Mouse (Mus musculus) gastrocnemius, postnatal 25 days (tissue): ENCODE results near the gene Batf3. TPM values are rescaled to one million over a fixed set of nuclear protein-coding genes. Genes with fewer than 3 reads are reported as not detected.
"Not testable (repeated sequence)": the region's sequence is repeated elsewhere in the genome, so short reads cannot be mapped to it uniquely, and the experiment has no call there.

Source experiments
- DNase-seq: peaks from one replicate; pipeline ENCODE4 v3.0.0; 2022
- total RNA-seq, 2 experiments: library from RNA; stranded (reverse); gene quantifications; 1 replicate in 1 of 2; 2 replicates in 1 of 2; pipeline ENCODE4 v1.2.3; 2021

Batf3 gene
- total RNA-seq, 2 experiments from 2014 or later = 0.43 TPM; not detected in 1

DNA sequence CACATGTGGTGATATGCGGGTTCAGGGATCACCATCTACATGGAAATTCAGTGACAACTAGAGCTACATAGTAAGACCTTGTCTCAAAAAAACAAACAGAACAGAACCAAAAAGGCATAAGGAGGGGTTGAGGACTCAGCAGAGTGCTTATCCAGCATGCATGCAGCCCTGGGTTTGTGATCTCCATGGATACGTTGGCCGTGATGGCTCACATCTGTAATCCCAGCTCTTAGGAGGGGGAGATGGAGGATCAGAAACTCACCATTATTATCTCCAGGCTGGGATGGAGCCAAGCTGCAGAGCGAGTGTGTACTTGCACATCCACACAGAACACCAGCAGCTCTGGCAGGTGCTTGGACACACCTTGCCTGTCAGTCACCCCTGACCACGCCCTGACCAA lies 34.6 kb downstream of the Batf3 start:
- no peak for DNase-seq

DNA sequence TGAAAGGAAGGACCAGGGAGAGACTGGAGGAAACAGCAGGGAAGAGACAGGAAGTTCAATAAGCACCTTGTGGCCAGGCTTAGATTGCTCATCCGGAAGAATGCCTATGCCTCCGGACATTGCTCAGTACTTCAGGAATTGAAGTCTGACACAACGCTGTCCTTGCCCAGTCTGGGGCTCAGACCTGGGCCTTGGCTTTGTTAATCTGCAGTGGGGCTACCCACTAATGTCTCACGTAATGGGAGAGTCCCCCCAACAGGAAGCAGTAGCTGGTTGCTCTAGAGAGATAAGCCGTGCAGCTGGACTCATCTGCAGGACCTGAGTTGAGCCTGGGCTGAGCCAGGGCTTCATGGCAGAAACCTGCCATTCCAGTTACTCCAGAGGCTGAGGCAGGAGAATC lies 35.3 kb downstream of the Batf3 start:
- DNase-seq = no peak

DNA sequence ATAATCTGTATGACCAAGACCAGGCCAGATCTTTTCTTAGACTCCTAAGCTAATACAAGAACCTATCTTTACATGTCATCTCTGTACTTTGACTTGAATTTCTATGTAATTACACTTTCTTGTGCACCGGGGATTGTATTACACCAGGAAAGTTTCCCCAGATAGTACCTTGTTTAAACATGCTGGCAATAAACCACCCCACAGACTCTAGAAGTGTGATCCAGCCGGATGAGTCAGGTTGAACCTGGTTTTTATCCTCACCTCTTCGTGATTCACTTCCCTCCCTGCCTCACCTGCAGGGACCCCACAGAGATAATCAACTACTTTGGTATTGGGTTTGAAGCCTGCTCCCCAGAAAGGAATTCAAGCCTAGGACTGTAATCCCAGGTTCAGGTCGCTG lies 37.8 kb downstream of the Batf3 start:
- DNase-seq = no peak

DNA sequence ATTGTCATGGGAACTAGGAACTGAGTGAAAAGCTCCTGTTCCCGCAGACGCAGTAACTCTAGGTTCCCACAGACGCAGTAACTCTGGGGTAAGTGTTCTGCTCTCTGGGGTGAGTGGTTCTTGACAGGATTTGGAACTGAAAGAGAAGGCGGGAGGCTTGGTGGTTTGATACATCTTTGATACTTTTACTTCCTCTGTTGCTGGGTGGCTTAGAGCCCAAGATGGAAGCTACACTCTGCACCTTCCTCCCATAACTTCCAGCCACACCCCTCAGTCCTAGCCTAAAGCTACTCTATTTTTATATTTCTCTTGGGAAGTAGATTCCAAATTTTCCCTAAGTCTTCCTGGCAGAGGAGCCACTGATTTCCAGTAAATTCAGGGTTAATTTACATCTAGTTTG lies 40.8 kb downstream of the Batf3 start:
- no peak for DNase-seq

DNA sequence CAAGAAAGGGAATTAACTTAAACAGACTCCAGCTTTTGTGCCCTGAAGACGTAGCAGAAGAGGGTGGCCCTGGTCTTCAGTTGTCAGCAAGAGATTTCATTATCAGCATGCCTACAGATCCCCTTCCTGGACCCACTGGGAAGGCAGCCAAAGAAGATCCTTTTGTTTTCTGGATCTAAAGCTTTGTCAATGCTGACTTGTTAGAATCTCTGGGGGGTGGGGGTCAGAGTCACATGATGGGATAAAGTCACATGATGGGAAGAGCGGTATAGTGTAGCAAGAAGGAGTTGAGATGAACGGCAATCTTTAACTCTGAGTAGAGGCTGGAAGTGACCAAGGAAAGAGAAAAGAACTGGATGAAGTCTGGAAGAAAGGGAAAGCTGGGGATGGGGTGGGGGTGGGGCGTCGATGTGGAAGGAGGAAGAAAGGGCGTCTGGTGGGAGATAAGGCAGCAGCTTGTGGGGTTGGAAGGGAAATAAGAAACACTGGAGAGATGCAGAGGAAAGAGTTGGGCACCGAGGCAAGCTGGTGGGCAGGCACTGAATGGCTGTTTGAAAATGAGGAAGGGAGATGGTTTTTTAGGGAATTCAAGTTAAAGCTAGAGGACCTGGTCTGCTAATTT lies 41.3 kb downstream of the Batf3 start:
- no peak for DNase-seq

DNA sequence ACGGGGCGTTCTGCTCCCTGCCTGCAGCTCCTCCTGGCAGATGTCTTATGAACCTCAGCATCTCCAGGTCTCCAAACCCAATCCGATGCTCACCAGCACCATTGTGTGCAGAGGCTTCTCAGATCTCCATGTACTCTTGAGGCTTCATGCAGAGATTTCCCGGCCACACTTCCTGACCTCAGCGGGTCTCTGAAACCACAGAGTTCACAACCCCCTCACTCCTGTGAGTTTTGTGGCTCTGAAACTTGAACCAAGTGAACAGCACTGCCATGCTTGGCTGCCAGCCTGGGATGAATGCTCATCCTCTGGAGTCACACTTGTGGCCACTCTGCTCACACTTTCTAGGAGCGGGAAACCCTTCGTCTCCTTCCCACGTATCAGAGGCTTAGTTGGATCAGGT lies 43.3 kb downstream of the Batf3 start:
- DNase-seq = no peak

DNA sequence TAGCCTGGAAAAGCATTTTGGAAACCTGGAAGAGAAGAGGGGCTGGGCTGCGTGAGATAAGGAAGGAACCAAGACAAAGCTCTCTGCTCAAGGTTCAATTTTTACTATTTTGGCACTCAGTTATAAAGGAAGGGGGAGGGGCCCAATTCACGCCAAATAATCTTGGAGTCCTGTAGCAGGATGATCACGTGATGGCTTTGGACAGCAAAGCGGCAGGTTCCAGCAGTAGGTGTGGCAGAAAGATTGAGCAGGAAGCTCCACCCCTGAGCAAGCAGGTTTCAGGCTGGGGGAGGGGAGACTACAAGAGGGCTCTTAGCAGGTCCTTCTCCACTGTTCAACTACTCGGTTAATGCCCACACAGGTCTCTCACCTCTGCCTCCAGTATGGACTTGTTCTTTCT lies 51.8 kb downstream of the Batf3 start:
- DNase-seq = not testable (repeated sequence)

DNA sequence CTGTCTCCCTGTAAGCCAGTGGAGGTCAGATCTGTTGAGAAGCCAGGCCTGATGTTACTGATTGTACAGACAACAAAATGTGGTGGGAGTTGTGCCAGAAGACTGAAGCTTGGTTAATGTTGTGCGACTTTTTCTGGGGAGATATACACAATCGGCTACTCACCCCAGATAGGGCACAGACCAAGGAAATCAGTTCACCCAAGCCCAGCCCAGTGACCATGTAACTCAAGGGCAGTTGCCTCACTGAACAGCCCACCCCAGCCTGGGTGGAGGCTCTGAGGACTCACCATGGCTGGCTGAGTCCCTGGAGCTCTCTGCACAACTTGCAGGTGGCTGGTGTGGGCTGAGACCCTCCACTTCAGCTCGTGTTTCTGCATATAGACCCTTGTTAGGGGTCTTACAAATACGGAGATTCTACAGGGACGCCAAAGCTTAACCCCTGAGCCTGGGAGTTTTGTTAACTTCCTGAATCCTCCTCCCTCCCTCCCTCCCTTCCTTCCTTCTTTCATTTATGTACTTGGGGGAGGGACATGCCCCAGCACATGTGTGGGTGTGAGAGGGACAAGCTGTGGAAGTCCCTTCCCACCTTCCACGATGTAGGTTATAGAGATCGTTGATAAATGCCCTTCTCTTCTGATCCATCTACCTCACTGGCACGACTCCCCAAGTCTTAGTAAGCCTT lies 53.4 kb downstream of the Batf3 start:
- DNase-seq = no peak

DNA sequence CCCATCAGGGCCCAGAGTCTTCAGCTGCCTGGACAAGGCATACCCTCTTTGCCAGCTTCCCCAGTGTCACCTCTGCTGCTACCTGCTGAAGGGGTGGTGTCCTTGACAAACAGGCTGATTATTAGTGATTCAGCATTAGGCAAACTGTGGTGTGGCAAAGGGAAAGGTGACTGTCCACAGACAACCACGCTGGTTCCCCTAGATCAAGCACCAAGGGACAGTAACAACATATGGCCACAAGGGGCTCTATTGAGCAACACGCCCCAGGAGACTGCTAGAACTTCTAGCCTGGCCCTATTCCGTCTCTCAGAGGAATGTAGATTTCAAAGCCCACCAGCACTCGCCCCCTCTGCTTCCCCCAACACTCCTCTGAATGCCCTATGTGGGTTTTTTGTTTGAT lies 55.4 kb downstream of the Batf3 start:
- no peak for DNase-seq

DNA sequence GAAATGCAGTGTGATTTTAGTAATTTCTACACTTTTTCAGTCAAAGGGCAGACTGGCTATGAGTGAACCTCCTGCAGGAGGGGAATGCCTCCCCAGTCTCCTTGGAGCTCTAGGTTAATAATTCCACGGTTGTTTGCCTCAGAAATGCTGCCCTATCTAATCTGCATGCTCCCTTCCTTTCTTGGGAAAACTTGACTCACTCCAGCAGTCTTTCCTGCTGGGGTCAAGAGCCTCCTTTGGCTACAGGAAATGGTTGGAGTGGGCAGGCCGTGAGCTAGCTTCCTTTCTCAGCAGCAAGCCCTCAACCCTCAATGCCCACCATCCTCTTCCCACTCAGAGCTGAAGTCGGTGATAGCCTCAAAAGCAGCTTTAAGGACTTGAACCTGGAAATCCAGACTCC lies 56.7 kb downstream of the Batf3 start:
- no peak for DNase-seq

Other genes starting within 250 kb of the Batf3 start
- gene Rps6kc1, start 186.1 kb upstream of the Batf3 start, total RNA-seq = 10 to 100 TPM; 11.2 to 14.8 TPM
- 10 to 100 TPM; 20.7 to 24.6 TPM for gene Angel2, start 172.7 kb upstream of the Batf3 start, total RNA-seq
- gene Vash2, start 118.6 kb upstream of the Batf3 start, total RNA-seq = 1 to 10 TPM in 1 of 2 experiments, under 1 TPM in 1; 0.59 to 1.7 TPM
- 10 to 100 TPM; 16.4 to 22.3 TPM for gene Flvcr1, start 71.7 kb upstream of the Batf3 start, total RNA-seq
- not detected for gene Spata45, start 61.2 kb upstream of the Batf3 start, total RNA-seq
- gene Tatdn3, start 34.9 kb upstream of the Batf3 start, total RNA-seq = 10 to 100 TPM; 11.8 to 12.3 TPM
- gene Nsl1, start 34.8 kb upstream of the Batf3 start, total RNA-seq = under 1 TPM; 0.26 to 0.56 TPM
- not detected for gene Fam71a, start 67.0 kb downstream of the Batf3 start, total RNA-seq
- 10 to 100 TPM in 1 of 2 experiments, 1 to 10 TPM in 1; 7.0 to 12.6 TPM for gene Atf3, start 120.2 kb downstream of the Batf3 start, total RNA-seq
- 10 to 100 TPM; 54.3 to 62.3 TPM for gene Nenf, start 220.3 kb downstream of the Batf3 start, total RNA-seq
- 1 to 10 TPM; 1.2 to 1.3 TPM for gene Tmem206, start 228.1 kb downstream of the Batf3 start, total RNA-seq